Mouse (Mus musculus): Measurements from ENCODE around the gene Hnrnpl. TPM values are rescaled to one million over a fixed set of nuclear protein-coding genes. Genes with fewer than 3 reads are reported as not detected.

Hnrnpl gene
- total and polyA plus RNA-seq, 2 experiments from 2014 or later = 171 to 259 TPM

GRCm38 (mm10) chr7:28773163-28773562, 35.2 kb upstream of the Hnrnpl start:
- H3K4me3 ChIP-seq (ENCODE audit: low read depth, low read length) = no peak overlapping the region
- 55% methylated on average over 3 of the region's 3 CpGs for WGBS
- H3K9ac ChIP-seq (replicated peaks; ENCODE audit: low read depth, low read length) = no peak overlapping the region
- DNase-seq (ENCODE audit: low spot score) = peak; percentile 41
- H3K36me3 ChIP-seq (replicated peaks; ENCODE audit: control insufficient read depth, insufficient read depth, low read length) = 0 out of 2 replicates have a peak, but pooled peaks cover 9% of the 10 kb centered on the region
- H3K27me3 ChIP-seq (ENCODE audit: control insufficient read depth, insufficient read depth, low read length) = no peaks in the 10 kb centered on the region
- H3K27ac ChIP-seq (ENCODE audit: low read depth) = peak overlapping the region; percentile 34; the same call in 1 of the 2 replicates
- ATAC-seq (ENCODE audit: insufficient read depth, low read depth) = peak; percentile 40
- no peaks in the 10 kb centered on the region for H3K9me3 ChIP-seq (replicated peaks; ENCODE audit: control insufficient read depth, low read length)
- H3K4me1 ChIP-seq (ENCODE audit: control insufficient read depth, insufficient read depth) = no peaks in the 10 kb centered on the region
- TF ChIP-seq CTCF (IDR thresholded peaks at IDR 0.05; ENCODE audit: low read depth) = no peak
- TF ChIP-seq EP300 (IDR thresholded peaks at IDR 0.05; ENCODE audit: low read depth) = no peak
- H3K4me2 ChIP-seq (ENCODE audit: low read depth, low read length) = no peak overlapping the region

- H3K4me3 ChIP-seq (ENCODE audit: low read depth, low read length) = no peak overlapping the region
- no peaks in the 10 kb centered on the region for H3K9me3 ChIP-seq (replicated peaks; ENCODE audit: control insufficient read depth, low read length)
- H3K36me3 ChIP-seq (replicated peaks; ENCODE audit: control insufficient read depth, insufficient read depth, low read length) = 0 out of 2 replicates have a peak, but pooled peaks cover 9% of the 10 kb centered on the region
- no peak overlapping the region for H3K4me2 ChIP-seq (ENCODE audit: low read depth, low read length)
- no peak overlapping the region for H3K9ac ChIP-seq (replicated peaks; ENCODE audit: low read depth, low read length)
- H3K27me3 ChIP-seq (ENCODE audit: control insufficient read depth, insufficient read depth, low read length) = no peaks in the 10 kb centered on the region
- TF ChIP-seq CTCF (IDR thresholded peaks at IDR 0.05; ENCODE audit: low read depth) (no peak), EP300 (IDR thresholded peaks at IDR 0.05; ENCODE audit: low read depth) (no peak)
- DNase-seq (ENCODE audit: low spot score) = no peak
- no peak for ATAC-seq (ENCODE audit: insufficient read depth, low read depth)
- no peaks in the 10 kb centered on the region for H3K4me1 ChIP-seq (ENCODE audit: control insufficient read depth, insufficient read depth)
- WGBS = 89% methylated on average over 12 of the region's 12 CpGs
- no peak overlapping the region for H3K27ac ChIP-seq (ENCODE audit: low read depth)
These were observed 34.2 kb upstream of the Hnrnpl start for GRCm38 (mm10) chr7:28774164-28774563.

GRCm38 (mm10) chr7:28775129-28775528, 33.2 kb upstream of the Hnrnpl start:
- no peaks in the 10 kb centered on the region for H3K27me3 ChIP-seq (ENCODE audit: control insufficient read depth, insufficient read depth, low read length)

GRCm38 (mm10) chr7:28778825-28779224, 29.5 kb upstream of the Hnrnpl start:
- no peak for DNase-seq (ENCODE audit: low spot score)
- peaks cover 24% of the 10 kb centered on the region for H3K36me3 ChIP-seq (replicated peaks; ENCODE audit: control insufficient read depth, insufficient read depth, low read length)
- H3K4me2 ChIP-seq (ENCODE audit: low read depth, low read length) = no peak overlapping the region
- WGBS = 83% methylated on average over 9 of the region's 9 CpGs
- no peak overlapping the region for H3K4me3 ChIP-seq (ENCODE audit: low read depth, low read length)
- H3K9ac ChIP-seq (replicated peaks; ENCODE audit: low read depth, low read length) = no peak overlapping the region
- H3K9me3 ChIP-seq (replicated peaks; ENCODE audit: control insufficient read depth, low read length) = no peaks in the 10 kb centered on the region
- TF ChIP-seq EP300 (IDR thresholded peaks at IDR 0.05; ENCODE audit: low read depth) (no peak), CTCF (IDR thresholded peaks at IDR 0.05; ENCODE audit: low read depth) (no peak)
- H3K4me1 ChIP-seq (ENCODE audit: control insufficient read depth, insufficient read depth) = no peaks in the 10 kb centered on the region
- no peak for ATAC-seq (ENCODE audit: insufficient read depth, low read depth)
- H3K27ac ChIP-seq (ENCODE audit: low read depth) = no peak overlapping the region
- no peaks in the 10 kb centered on the region for H3K27me3 ChIP-seq (ENCODE audit: control insufficient read depth, insufficient read depth, low read length)

More at GRCm38 (mm10) chr7:28775129-28775528, 33.2 kb upstream of the Hnrnpl start:
- no peak for DNase-seq (ENCODE audit: low spot score)
- Histone ChIP-seq H3K9me3 (replicated peaks; ENCODE audit: control insufficient read depth, low read length) (no peaks in the 10 kb centered on the region), H3K4me1 (ENCODE audit: control insufficient read depth, insufficient read depth) (no peaks in the 10 kb centered on the region), H3K36me3 (replicated peaks; ENCODE audit: control insufficient read depth, insufficient read depth, low read length) (0 out of 2 replicates have a peak, but pooled peaks cover 9% of the 10 kb centered on the region), H3K4me2 (ENCODE audit: low read depth, low read length) (no peak overlapping the region), H3K27ac (ENCODE audit: low read depth) (no peak overlapping the region), H3K9ac (replicated peaks; ENCODE audit: low read depth, low read length) (no peak overlapping the region), H3K4me3 (ENCODE audit: low read depth, low read length) (no peak overlapping the region)
- ATAC-seq (ENCODE audit: insufficient read depth, low read depth) = no peak
- WGBS = 83% methylated on average over 7 of the region's 7 CpGs
- TF ChIP-seq CTCF (IDR thresholded peaks at IDR 0.05; ENCODE audit: low read depth) (no peak), EP300 (IDR thresholded peaks at IDR 0.05; ENCODE audit: low read depth) (no peak)

- peak overlapping the region; percentile 56; the same call in 1 of the 2 replicates for H3K27ac ChIP-seq (ENCODE audit: low read depth)
- peak; percentile 73 for ATAC-seq (ENCODE audit: insufficient read depth, low read depth)
- H3K4me1 ChIP-seq (ENCODE audit: control insufficient read depth, insufficient read depth) = no peaks in the 10 kb centered on the region
- H3K9me3 ChIP-seq (replicated peaks; ENCODE audit: control insufficient read depth, low read length) = no peaks in the 10 kb centered on the region
- peaks cover 29% of the 10 kb centered on the region for H3K36me3 ChIP-seq (replicated peaks; ENCODE audit: control insufficient read depth, insufficient read depth, low read length)
- 41% methylated on average over 6 of the region's 6 CpGs for WGBS
- H3K4me3 ChIP-seq (ENCODE audit: low read depth, low read length) = no peak overlapping the region
- no peak overlapping the region for H3K9ac ChIP-seq (replicated peaks; ENCODE audit: low read depth, low read length)
- H3K4me2 ChIP-seq (ENCODE audit: low read depth, low read length) = no peak overlapping the region
- peak; percentile 83 for TF ChIP-seq CTCF (IDR thresholded peaks at IDR 0.05; ENCODE audit: low read depth)
- TF ChIP-seq EP300 (IDR thresholded peaks at IDR 0.05; ENCODE audit: low read depth) = no peak
- peak; percentile 85 for DNase-seq (ENCODE audit: low spot score)
- no peaks in the 10 kb centered on the region for H3K27me3 ChIP-seq (ENCODE audit: control insufficient read depth, insufficient read depth, low read length)
These were observed 28.2 kb upstream of the Hnrnpl start for GRCm38 (mm10) chr7:28780067-28780658.

- Histone ChIP-seq H3K4me2 (ENCODE audit: low read depth, low read length) (no peak overlapping the region; the same call in 1 of the 2 replicates), H3K4me1 (ENCODE audit: control insufficient read depth, insufficient read depth) (no peaks in the 10 kb centered on the region), H3K27me3 (ENCODE audit: control insufficient read depth, insufficient read depth, low read length) (no peaks in the 10 kb centered on the region), H3K4me3 (ENCODE audit: low read depth, low read length) (no peak overlapping the region), H3K36me3 (replicated peaks; ENCODE audit: control insufficient read depth, insufficient read depth, low read length) (peaks cover 36% of the 10 kb centered on the region), H3K9me3 (replicated peaks; ENCODE audit: control insufficient read depth, low read length) (no peaks in the 10 kb centered on the region), H3K27ac (ENCODE audit: low read depth) (peak overlapping the region; percentile 56; the same call in 1 of the 2 replicates), H3K9ac (replicated peaks; ENCODE audit: low read depth, low read length) (no peak overlapping the region)
- TF ChIP-seq EP300 (IDR thresholded peaks at IDR 0.05; ENCODE audit: low read depth) (no peak), CTCF (IDR thresholded peaks at IDR 0.05; ENCODE audit: low read depth) (no peak)
- ATAC-seq (ENCODE audit: insufficient read depth, low read depth) = no peak
- DNase-seq (ENCODE audit: low spot score) = no peak
- WGBS = 51% methylated on average over 7 of the region's 7 CpGs
These were observed 27.5 kb upstream of the Hnrnpl start for GRCm38 (mm10) chr7:28780857-28781256.
